Mouse (Mus musculus): Measurements from ENCODE around the gene Mapkap1. TPM values are rescaled to one million over a fixed set of nuclear protein-coding genes. Genes with fewer than 3 reads are reported as not detected.

Mapkap1 gene
- 21.3 and 38.3 TPM in 2 replicates for polyA plus RNA-seq (2012; rRNA removed; ENCODE audit: low replicate concordance)

DNA sequence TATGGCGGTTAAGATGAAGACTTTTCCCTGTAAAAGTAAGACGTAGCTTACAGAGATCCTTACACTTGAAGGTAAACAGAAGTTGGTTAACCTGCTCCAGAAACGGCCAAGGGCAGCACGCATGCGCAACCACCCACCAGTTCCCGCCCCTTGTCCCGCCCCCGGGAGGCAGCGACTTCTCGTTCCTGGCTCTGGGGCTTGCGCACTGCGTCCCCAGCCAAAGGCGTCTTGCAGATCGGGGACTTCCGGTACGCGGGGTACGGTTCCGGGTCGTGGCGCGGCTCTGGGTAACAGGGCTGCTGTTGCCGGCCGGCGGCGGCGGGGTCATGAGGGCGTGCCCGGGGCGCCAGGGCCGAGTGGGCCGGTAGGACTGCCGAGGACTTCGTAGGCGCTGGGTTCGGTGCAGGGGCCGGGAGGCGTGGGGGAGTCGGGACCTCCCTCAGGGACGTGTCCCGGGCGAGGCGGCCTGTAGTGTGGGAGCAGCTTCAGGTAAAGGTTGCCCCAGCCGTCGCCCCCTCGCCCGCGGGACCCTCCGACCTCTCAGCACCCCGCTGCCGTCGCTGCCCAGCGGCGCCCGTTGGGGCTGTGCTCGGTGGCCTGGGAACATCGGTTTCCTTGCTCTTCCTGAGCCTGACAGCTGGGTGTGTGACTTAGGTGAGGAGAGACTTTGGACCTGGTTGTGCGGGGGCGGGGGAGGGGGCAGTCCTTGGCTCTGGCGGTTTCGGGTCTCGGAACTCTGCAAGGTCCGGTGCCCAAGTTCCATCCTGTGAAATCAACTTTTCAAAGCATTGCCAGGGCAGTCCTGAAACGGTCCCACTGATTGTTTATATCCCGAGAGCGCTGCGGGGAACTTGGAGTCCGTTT, at the start of gene Mapkap1:
TSS of gene Mapkap1 (plus strand) at position 171 of the 864 bp plus-strand sequence.

DNA sequence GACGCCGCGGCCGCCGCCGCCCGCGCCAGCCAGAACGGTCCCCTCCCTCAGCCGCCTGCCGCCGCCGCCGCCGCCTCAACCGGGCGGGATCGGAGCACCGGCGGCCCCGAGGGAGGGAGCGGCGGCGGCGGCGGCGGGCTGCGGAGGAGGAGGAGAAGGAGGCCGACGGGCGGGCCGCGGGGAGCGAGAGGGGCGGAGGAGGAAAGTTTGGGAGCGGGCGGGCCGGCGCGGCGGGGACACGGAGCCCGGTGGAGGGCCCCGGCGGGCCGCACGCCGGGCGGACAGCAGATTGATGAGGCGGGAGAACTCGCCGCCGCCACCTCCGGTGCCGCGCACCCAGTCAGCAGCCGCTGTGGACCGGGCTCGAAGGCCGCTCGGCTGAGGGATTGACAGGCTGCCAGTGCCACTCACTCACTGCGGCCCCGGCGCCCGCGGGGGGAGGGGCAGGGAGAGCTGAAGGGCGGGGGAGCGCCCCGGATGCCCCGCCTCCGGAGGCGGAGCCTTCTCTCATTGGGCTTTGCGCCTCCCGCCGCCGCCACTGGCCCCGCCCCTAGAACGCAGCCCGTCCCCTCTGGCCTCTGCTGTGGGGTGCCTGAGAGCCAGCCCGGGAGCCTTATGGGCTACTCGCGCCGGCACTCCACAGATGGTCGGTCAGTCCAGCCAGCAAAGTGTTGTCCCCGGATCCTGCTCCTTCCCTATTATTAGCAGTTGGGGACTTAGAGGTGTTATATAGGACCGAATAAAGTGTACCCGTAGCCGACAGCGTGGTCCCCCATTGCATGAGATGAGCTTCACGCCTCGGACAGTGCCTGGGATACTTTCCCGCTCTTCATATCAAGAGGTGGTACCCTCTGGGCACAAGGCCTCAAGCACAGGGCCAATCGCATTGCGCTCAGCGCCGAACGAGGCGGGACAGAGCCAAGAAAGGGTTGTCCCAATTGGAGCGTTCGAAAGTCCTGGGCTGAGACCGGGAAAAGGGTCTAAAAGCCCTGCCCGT, 34.0 kb upstream of the Mapkap1 start, which contains the start of gene Pbx3:
TSS of gene Pbx3 (minus strand) at position 838 of the 997 bp plus-strand sequence.

Other genes with a start within 250 kb of the Mapkap1 start
- gene Pbx3, start 33.6 kb upstream of the Mapkap1 start, polyA plus RNA-seq (2012; rRNA removed; ENCODE audit: low replicate concordance) = 2.2 and 5.5 TPM in 2 replicates